Mouse (Mus musculus): Measurements from ENCODE around the gene Misp.

GRCm38 (mm10) chr10:79874290-79874862 is 53.6 kb downstream of the Misp start, which contains the start of the genes Prtn3 and Plppr3:
- TF ChIP-seq POLR2A (IDR thresholded peaks at IDR 0.05; ENCODE audit: insufficient read depth, low read depth, low read length) = no peak
- no peak for TF ChIP-seq CTCF (IDR thresholded peaks at IDR 0.05)

Data from heart, adult 2 months (tissue).